Mouse (Mus musculus): Measurements from ENCODE around the gene Tcl1b5.

The Tcl1b5 gene

DNA sequence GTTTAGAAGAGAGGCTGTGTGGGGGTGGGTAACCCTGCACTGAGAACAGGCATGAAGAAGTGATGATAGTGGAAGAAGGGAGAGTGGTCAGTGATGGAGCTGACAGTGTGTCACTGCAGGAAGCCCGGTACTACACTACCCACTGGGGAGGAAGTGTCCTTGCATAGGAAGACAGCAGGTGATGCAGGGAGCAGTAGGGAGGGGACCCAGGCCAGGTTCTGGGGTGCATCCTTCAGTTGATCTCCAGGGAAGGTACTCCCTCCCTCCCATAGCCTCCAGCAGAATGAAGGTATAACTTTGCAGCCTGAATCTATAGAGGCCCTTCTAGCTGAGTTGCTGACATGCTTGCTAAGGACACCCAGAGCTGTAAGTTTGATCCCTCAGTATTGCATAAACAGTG, 30.9 kb downstream of the Tcl1b5 start:
- Histone ChIP-seq H3K36me3 (ENCODE audit: insufficient read depth, low read length) (no peaks in the 10 kb centered on the region), H3K4me1 (replicated peaks; ENCODE audit: low read depth, low read length) (0 out of 2 replicates have a peak, but pooled peaks cover 3% of the 10 kb centered on the region), H3K4me3 (replicated peaks; ENCODE audit: low read length) (no peak overlapping the region), H3K27me3 (ENCODE audit: insufficient read depth, low read length) (no peaks in the 10 kb centered on the region), H3K9me3 (ENCODE audit: low read length) (no peaks in the 10 kb centered on the region)
- TF ChIP-seq NANOG (IDR thresholded peaks at IDR 0.05; ENCODE audit: borderline replicate concordance, low read length): no peak
- TF ChIP-seq CTCF (conservative IDR thresholded peaks at IDR 0.05; ENCODE audit: low read length): no peak
- no peak for TF ChIP-seq POU5F1 (IDR thresholded peaks at IDR 0.05; ENCODE audit: borderline replicate concordance, low read length)

- no peaks in the 10 kb centered on the region for H3K9me3 ChIP-seq (ENCODE audit: low read length)
- TF ChIP-seq POU5F1 (IDR thresholded peaks at IDR 0.05; ENCODE audit: borderline replicate concordance, low read length) (no peak), CTCF (conservative IDR thresholded peaks at IDR 0.05; ENCODE audit: low read length) (no peak), NANOG (IDR thresholded peaks at IDR 0.05; ENCODE audit: borderline replicate concordance, low read length) (no peak)
- no peaks in the 10 kb centered on the region for H3K27me3 ChIP-seq (ENCODE audit: insufficient read depth, low read length)
- H3K4me3 ChIP-seq (replicated peaks; ENCODE audit: low read length): no peak overlapping the region
- H3K36me3 ChIP-seq (ENCODE audit: insufficient read depth, low read length): no peaks in the 10 kb centered on the region
- 0 out of 2 replicates have a peak, but pooled peaks cover 5% of the 10 kb centered on the region for H3K4me1 ChIP-seq (replicated peaks; ENCODE audit: low read depth, low read length)
These were observed 32.3 kb downstream of the Tcl1b5 start for GRCm38 (mm10) chr12:105208441-105208840.

- H3K4me3 ChIP-seq (replicated peaks; ENCODE audit: low read length): no peak overlapping the region
- no peaks in the 10 kb centered on the region for H3K36me3 ChIP-seq (ENCODE audit: insufficient read depth, low read length)
- H3K4me1 ChIP-seq (replicated peaks; ENCODE audit: low read depth, low read length): 0 out of 2 replicates have a peak, but pooled peaks cover 5% of the 10 kb centered on the region
- TF ChIP-seq POU5F1 (IDR thresholded peaks at IDR 0.05; ENCODE audit: borderline replicate concordance, low read length) (no peak), NANOG (IDR thresholded peaks at IDR 0.05; ENCODE audit: borderline replicate concordance, low read length) (no peak), CTCF (conservative IDR thresholded peaks at IDR 0.05; ENCODE audit: low read length) (no peak)
- H3K27me3 ChIP-seq (ENCODE audit: insufficient read depth, low read length): no peaks in the 10 kb centered on the region
- H3K9me3 ChIP-seq (ENCODE audit: low read length): no peaks in the 10 kb centered on the region
These were observed 33.1 kb downstream of the Tcl1b5 start for GRCm38 (mm10) chr12:105209231-105209630.

DNA sequence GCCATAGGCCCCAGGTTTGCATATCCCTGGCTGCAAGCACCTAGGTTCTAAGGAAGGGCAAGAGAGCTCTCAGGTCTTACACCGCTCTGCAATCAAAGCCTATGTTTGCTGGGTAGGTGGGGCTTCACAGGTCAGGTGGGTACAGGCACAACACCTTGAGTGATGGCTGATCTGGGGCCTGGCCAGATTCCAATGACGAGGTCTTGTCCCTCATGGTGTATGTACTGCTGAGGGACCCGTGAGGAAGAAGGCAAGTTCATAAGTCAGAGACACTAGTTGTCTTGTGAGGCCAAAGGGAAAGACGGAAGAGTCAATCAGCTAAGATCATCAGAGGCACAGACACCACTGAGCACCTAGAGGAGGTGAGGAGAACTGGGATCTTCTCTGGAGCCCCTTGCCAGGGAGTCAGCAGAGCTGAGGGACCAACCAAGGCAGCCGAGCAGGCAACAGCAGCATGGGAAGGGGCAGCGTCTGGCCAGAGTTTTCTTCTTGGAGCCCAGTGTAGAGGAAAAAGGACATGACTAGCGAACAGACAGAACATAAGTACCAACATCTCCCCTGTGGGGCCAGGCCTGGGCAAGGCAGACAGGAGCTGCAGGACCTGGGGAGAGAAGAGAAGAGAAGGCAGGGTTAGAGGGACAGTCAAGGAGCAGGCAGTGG, 41.1 kb downstream of the Tcl1b5 start:
- Histone ChIP-seq H3K27me3 (ENCODE audit: insufficient read depth, low read length) (no peaks in the 10 kb centered on the region), H3K4me3 (replicated peaks; ENCODE audit: low read length) (no peak overlapping the region), H3K4me1 (replicated peaks; ENCODE audit: low read depth, low read length) (peaks cover 49% of the 10 kb centered on the region), H3K36me3 (ENCODE audit: insufficient read depth, low read length) (peaks cover 47% of the 10 kb centered on the region), H3K9me3 (ENCODE audit: low read length) (0 out of 2 replicates have a peak, but pooled peaks cover 5% of the 10 kb centered on the region)
- no peak for TF ChIP-seq POU5F1 (IDR thresholded peaks at IDR 0.05; ENCODE audit: borderline replicate concordance, low read length)
- TF ChIP-seq CTCF (conservative IDR thresholded peaks at IDR 0.05; ENCODE audit: low read length): no peak
- TF ChIP-seq NANOG (IDR thresholded peaks at IDR 0.05; ENCODE audit: borderline replicate concordance, low read length): no peak

DNA sequence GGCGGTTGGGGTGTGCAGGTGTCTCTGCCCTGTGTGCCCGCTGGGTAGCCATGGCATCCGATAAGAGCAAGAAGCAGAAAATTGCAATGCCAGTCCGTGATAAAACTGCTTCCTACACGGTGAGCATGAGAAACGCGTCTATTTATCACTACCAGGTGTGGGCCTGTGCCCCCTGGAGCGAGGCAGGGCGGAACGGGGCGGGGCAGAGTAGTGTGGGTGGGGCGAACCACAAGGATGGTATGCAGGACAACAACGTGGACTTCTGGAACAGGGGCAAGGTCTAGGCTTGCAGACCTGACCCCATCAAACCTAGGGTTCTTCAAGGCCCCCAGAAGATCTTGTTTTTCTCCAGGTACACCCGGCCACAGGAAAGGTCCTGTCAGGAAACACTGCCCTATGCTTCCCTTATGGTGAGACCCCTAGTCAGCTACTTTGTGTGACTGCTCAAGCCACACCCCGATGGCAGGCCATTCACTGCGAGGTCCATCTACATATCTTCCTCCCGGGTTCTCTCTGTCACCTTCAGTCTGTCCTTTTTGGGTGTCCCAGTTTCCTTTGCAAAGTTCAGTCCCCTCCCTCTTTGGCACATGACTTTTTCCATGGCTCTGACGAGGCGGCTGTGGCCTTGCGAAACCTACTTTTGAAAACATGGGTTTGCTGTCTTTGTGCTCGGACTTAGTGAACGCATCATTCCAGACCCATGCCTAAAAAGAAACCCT, 46.6 kb downstream of the Tcl1b5 start, which contains the start of gene Tcl1:
TSS of gene Tcl1 (minus strand) at position 193 of the 719 bp plus-strand sequence.
- Histone ChIP-seq H3K9me3 (ENCODE audit: low read length) (0 out of 2 replicates have a peak, but pooled peaks cover 5% of the 10 kb centered on the region), H3K27me3 (ENCODE audit: insufficient read depth, low read length) (no peaks in the 10 kb centered on the region), H3K4me1 (replicated peaks; ENCODE audit: low read depth, low read length) (peaks cover 77% of the 10 kb centered on the region), H3K4me3 (replicated peaks; ENCODE audit: low read length) (peak within 1 kb of the TSS; percentile 83), H3K36me3 (ENCODE audit: insufficient read depth, low read length) (peaks cover 17% of the 10 kb centered on the region)
- TF ChIP-seq NANOG (IDR thresholded peaks at IDR 0.05; ENCODE audit: borderline replicate concordance, low read length) (no peak), POU5F1 (IDR thresholded peaks at IDR 0.05; ENCODE audit: borderline replicate concordance, low read length) (no peak), CTCF (conservative IDR thresholded peaks at IDR 0.05; ENCODE audit: low read length) (no peak)

DNA sequence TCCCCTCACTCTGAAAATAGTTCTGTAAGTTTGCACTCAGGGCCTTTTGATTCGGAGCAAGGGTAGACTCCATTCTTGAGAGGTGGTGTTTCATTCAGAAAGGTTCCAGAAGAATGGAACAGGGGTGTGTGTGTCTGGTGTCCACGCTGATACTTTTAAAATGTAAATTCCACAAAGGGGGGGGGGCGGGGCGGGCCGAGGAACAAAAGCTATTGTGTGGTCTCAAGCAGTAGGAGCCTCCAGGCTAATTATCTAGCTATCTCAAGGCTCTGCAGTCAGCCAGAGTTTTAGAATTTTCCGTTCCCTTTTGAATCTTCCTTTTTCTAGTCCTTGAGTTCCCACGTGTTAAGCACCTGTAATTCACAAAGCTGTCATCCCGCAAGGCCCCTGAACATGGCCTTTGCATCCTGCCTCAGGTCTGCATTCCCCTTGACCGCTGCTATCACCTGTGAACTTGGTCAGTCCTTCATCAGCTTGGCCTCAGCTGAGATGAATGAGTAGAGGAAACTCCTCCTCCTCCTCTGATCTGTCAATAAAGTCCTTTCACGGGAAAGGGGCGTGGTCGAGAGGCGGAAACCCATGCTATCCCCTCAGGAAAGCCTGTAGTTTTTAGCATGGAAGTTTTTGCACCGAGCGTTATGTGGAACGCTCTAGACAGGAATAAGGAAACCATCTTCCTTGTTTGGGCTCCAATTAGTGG, 48.6 kb downstream of the Tcl1b5 start:
- peak; percentile 28; the same call in 1 of the 2 replicates for TF ChIP-seq NANOG (IDR thresholded peaks at IDR 0.05; ENCODE audit: borderline replicate concordance, low read length)
- no peak for TF ChIP-seq CTCF (conservative IDR thresholded peaks at IDR 0.05; ENCODE audit: low read length)
- no peak for TF ChIP-seq POU5F1 (IDR thresholded peaks at IDR 0.05; ENCODE audit: borderline replicate concordance, low read length)
- Histone ChIP-seq H3K4me1 (replicated peaks; ENCODE audit: low read depth, low read length) (peaks cover 66% of the 10 kb centered on the region), H3K36me3 (ENCODE audit: insufficient read depth, low read length) (no peaks in the 10 kb centered on the region), H3K27me3 (ENCODE audit: insufficient read depth, low read length) (no peaks in the 10 kb centered on the region), H3K9me3 (ENCODE audit: low read length) (no peaks in the 10 kb centered on the region), H3K4me3 (replicated peaks; ENCODE audit: low read length) (peak overlapping the region; percentile 61)

All from E14TG2a.4 (cell line).